Mouse (Mus musculus) limb, embryonic 14.5 days (tissue): ENCODE results near the gene Lpp. TPM values are rescaled to one million over a fixed set of nuclear protein-coding genes. Genes with fewer than 3 reads are reported as not detected.

ENCODE experiments used
- ATAC-seq: fragments of 200-750 bp; cut with Nextera tagmentation; 2 replicates; pipeline ENCODE4 v1.8.0; 2017; ENCODE audit warnings: low read depth, moderate number of reproducible peaks, moderate TSS enrichment; ENCODE audit not compliant: low FRiP score
- DNase-seq: peaks from one replicate; pipeline ENCODE4 v3.0.0-alpha.2; 2015; ENCODE audit warnings: low spot score
- H3K27ac ChIP-seq: fragments of 300-500 bp; sonication (generic); replicated peaks from 2 replicates; pipeline ENCODE4 v1.5.1; 2014; ENCODE audit warnings: low read depth, mild to moderate bottlenecking, low read length, moderate library complexity, mixed read lengths
- H3K27me3 ChIP-seq: fragments of 300-500 bp; sonication (generic); 2 replicates; pipeline ENCODE4 v1.6.1; 2014; ENCODE audit warnings: low read length, mixed read lengths; ENCODE audit not compliant: control insufficient read depth, insufficient read depth
- H3K36me3 ChIP-seq: fragments of 300-500 bp; sonication (generic); 2 replicates; pipeline ENCODE4 v1.6.1; 2014; ENCODE audit warnings: mild to moderate bottlenecking, low read length, moderate library complexity, mixed read lengths; ENCODE audit not compliant: control insufficient read depth, insufficient read depth
- H3K4me1 ChIP-seq: fragments of 300-500 bp; sonication (generic); 2 replicates; pipeline ENCODE4 v1.6.1; 2014; ENCODE audit warnings: antibody characterized with exemption, low read length, mixed read lengths; ENCODE audit not compliant: control insufficient read depth, insufficient read depth
- H3K4me2 ChIP-seq: fragments of 300-500 bp; sonication (generic); replicated peaks from 2 replicates; pipeline ENCODE4 v1.6.1; 2014; ENCODE audit warnings: low read depth, mild to moderate bottlenecking, low read length, moderate library complexity; ENCODE audit not compliant: severe bottlenecking
- H3K4me3 ChIP-seq: fragments of 300-500 bp; sonication (generic); replicated peaks from 2 replicates; pipeline ENCODE4 v1.5.1; 2014; ENCODE audit warnings: low read length
- H3K9ac ChIP-seq: fragments of 300-500 bp; sonication (generic); 2 replicates; pipeline ENCODE4 v1.6.1; 2014; ENCODE audit warnings: mild to moderate bottlenecking, low read depth, low read length, moderate library complexity; ENCODE audit not compliant: severe bottlenecking
- H3K9me3 ChIP-seq: fragments of 300-500 bp; sonication (generic); 2 replicates; pipeline ENCODE4 v1.6.1; 2016; ENCODE audit warnings: low read length; ENCODE audit not compliant: control insufficient read depth
- POLR2A ChIP-seq: fragments of 200-500 bp; IDR thresholded peaks from 2 replicates; pipeline ENCODE4 v1.8.0; 2012; ENCODE audit warnings: inconsistent platforms, mild to moderate bottlenecking, moderate library complexity, borderline replicate concordance; ENCODE audit not compliant: insufficient read depth, insufficient read length; ENCODE audit errors: extremely low read depth
- WGBS: fragments of 180-500 bp; shearing (Covaris S2); extraction: QIAGEN DNeasy Blood & Tissue Kit; methylation state at CpG from one replicate; pipeline ENCODE4 v1.1.7; 2014; 5-methylcytosine and 5-hydroxymethylcytosine counted together
- polyA plus RNA-seq, 2 experiments: library from polyadenylated mRNA; depleted of rRNA in 1 of 2; stranded (reverse) in 1 of 2; unstranded in 1 of 2; fragments of >200 nt; fragmentation: Nextera tagmentation in 1 of 2; extraction: Ambion mirVana in 1 of 2; gene quantifications; 2 replicates each; pipeline versions ENCODE4 v1.2.1 to v1.2.3; 2012 to 2014

Gene Lpp
- polyA plus RNA-seq, 2 experiments, result 15.1 to 46.7 TPM

DNA sequence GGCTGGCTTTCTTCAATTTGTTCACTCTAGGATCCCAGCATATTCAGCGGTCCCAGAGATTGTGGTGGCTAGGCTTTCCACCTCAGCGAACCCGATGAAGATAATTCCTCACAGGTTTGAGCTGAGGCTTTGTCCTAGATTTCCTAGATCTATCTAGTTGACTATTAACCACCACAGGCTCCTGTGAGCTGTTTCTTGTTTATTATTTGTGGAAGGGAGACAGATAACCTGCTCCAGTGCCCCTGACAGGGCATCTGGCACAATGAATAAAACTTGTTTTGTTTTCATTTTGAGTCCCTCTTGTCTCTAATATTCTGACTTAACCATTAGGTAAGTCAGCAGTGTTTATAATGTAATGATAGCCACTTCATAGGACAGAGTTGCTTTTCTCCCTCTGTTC, 5.6 kb downstream of the Lpp start:
- Histone ChIP-seq H3K27me3 (no peaks in the 10 kb centered on the region), H3K9ac (no peak overlapping the region)
- WGBS, result 52% methylated on average over 3 of the region's 3 CpGs

DNA sequence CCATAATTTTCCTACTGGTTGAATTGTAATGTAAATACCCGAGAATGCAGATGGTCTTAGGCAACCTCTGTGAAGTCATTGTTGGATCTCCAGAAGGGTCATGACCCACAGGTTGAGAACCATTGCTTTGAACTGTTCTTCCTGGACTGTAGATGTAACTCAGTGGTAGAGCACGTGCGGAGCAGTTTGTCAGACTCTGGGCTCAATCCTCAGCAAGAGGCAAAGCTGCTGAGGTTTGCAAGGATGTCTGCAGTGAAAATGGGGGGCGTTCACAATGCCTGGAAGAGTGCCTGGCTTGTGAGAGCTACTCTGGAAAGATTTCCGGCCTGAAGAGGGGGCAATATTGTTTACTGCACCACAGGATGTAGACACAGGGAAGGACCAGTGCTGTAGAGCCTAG, 6.2 kb downstream of the Lpp start:
- WGBS, result 66% methylated on average over 5 of the region's 5 CpGs
- no peak for DNase-seq

More for the DNA sequence above, 5.6 kb downstream of the Lpp start:
- ATAC-seq (no peak), DNase-seq (no peak)
- H3K27ac ChIP-seq, result no peak overlapping the region
- H3K9me3 ChIP-seq, result no peaks in the 10 kb centered on the region
- no peak overlapping the region for H3K4me3 ChIP-seq
- H3K4me2 ChIP-seq, result no peak overlapping the region
- TF ChIP-seq POLR2A, result no peak
- H3K4me1 ChIP-seq, result peaks cover 17% of the 10 kb centered on the region
- H3K36me3 ChIP-seq, result peaks cover 2% of the 10 kb centered on the region; the same call in 1 of the 2 replicates

DNA sequence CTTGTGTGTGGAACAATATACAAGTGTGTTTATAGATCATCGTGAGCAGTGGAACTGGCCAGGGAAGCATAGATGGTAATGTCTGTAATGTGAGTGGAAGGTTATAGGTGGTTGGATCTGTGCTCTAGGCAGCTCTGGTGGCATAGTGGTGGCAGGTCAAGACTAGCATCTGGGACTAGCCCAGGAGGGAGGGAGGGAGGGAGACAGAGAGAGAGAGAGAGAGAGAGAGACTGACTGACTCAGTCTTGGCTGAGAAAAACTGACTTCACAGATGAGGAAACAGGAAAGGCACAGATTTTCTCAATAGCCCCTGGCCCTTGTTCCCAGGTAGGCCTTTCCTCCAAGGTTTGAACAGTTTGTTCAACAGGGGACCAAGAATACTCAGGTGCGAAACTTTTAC, 7.5 kb downstream of the Lpp start:
- no peak for TF ChIP-seq POLR2A
- Histone ChIP-seq H3K9me3 (no peaks in the 10 kb centered on the region; the same call in 1 of the 2 replicates), H3K27me3 (no peaks in the 10 kb centered on the region), H3K4me1 (peaks cover 9% of the 10 kb centered on the region), H3K27ac (no peak overlapping the region), H3K36me3 (peaks cover 15% of the 10 kb centered on the region; the same call in 1 of the 2 replicates), H3K4me3 (no peak overlapping the region), H3K4me2 (no peak overlapping the region), H3K9ac (no peak overlapping the region)
- 92% methylated on average over 2 of the region's 2 CpGs for WGBS
- ATAC-seq (no peak), DNase-seq (no peak)

More for the DNA sequence above, 6.2 kb downstream of the Lpp start:
- no peak for TF ChIP-seq POLR2A
- Histone ChIP-seq H3K4me1 (peaks cover 17% of the 10 kb centered on the region), H3K9me3 (no peaks in the 10 kb centered on the region), H3K27me3 (no peaks in the 10 kb centered on the region), H3K4me2 (no peak overlapping the region), H3K4me3 (no peak overlapping the region), H3K36me3 (peaks cover 8% of the 10 kb centered on the region; the same call in 1 of the 2 replicates), H3K9ac (no peak overlapping the region), H3K27ac (no peak overlapping the region)
- ATAC-seq, result no peak

DNA sequence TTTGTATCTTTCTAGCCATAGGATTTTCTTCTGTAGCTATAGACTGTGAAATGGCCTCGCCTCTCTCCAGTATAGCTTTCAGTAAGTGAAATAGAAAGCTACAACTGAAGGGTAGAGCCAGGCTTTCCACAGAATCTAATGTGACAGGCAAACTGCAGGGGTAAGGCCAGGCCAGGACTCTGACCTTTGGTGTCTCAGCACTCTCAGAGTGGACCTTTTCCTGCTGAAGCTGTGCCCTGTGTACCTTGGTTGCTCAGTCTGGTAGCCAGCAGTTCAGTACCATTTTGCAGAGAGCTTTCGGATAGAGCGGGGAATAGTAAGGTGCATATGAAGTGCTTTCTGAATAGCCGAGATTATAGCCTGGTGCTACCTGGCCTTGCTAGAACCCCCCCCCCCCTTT, 9.5 kb downstream of the Lpp start:
- TF ChIP-seq POLR2A, result no peak
- Histone ChIP-seq H3K4me1 (no peaks in the 10 kb centered on the region), H3K36me3 (peaks cover 15% of the 10 kb centered on the region; the same call in 1 of the 2 replicates), H3K27ac (no peak overlapping the region), H3K9me3 (peaks cover 4% of the 10 kb centered on the region), H3K9ac (no peak overlapping the region), H3K4me3 (no peak overlapping the region), H3K4me2 (no peak overlapping the region), H3K27me3 (no peaks in the 10 kb centered on the region)
- WGBS, result 84% methylated on average over 4 of the region's 4 CpGs
- DNase-seq (no peak), ATAC-seq (no peak)

DNA sequence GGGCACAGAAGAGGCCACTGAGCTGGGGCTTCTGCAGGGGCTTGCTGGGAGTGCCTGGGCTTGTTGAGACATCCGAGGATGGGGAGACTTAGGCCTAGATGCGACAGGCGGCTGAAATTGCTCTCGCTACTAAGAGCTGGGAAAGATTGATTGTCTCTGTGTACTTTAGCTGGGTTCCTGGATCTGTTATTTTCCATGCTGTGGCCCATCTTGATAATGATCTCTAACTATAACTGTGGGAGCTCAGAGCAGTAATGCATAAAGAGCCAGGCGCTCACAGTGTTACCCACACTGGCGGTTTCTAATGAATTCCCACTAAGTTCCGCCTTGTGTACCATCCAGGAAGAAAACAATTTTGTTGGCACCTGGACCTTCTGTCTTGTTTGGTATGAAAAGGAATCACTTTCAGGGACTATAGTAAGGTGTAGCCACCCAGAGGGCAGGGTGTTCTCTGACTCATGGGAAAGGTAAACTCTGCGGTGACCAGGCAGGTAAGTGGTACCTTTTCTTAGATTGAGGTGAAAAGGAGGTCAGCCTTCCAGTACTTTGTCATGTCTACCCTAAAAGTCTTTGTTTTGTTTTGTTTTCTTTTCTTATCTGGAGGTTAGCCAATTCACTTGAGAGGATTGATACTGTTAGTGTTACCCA, 10.6 kb downstream of the Lpp start:
- no peak overlapping the region for H3K9ac ChIP-seq
- peaks cover 4% of the 10 kb centered on the region for H3K9me3 ChIP-seq
- no peak for TF ChIP-seq POLR2A
- no peak for DNase-seq
- no peaks in the 10 kb centered on the region for H3K27me3 ChIP-seq
- no peak overlapping the region for H3K4me3 ChIP-seq
- ATAC-seq, result no peak
- H3K27ac ChIP-seq, result no peak overlapping the region
- H3K36me3 ChIP-seq, result peaks cover 15% of the 10 kb centered on the region; the same call in 1 of the 2 replicates
- no peaks in the 10 kb centered on the region for H3K4me1 ChIP-seq
- H3K4me2 ChIP-seq, result no peak overlapping the region
- 90% methylated on average over 8 of the region's 8 CpGs for WGBS
